Mouse (Mus musculus) retina, adult 2 months (tissue): ENCODE data around the gene Eif2ak3.

Experiments used
- DNase-seq: peaks from one replicate; pipeline ENCODE4 v3.0.0-alpha.2; 2012; ENCODE audit warnings: low read depth, low spot score

The Eif2ak3 gene

GRCm38 (mm10) chr6:70903689-70904088, 59.4 kb downstream of the Eif2ak3 start:
- DNase-seq, result no peak

- DNase-seq, result no peak
Observed at GRCm38 (mm10) chr6:70909572-70909971, 65.3 kb downstream of the Eif2ak3 start.

GRCm38 (mm10) chr6:70910285-70910684, 66.0 kb downstream of the Eif2ak3 start:
- no peak for DNase-seq

GRCm38 (mm10) chr6:70911668-70912395, 67.5 kb downstream of the Eif2ak3 start:
- no peak for DNase-seq

GRCm38 (mm10) chr6:70912396-70912765, 68.1 kb downstream of the Eif2ak3 start:
- DNase-seq, result no peak

GRCm38 (mm10) chr6:70918827-70919226, 74.5 kb downstream of the Eif2ak3 start, which contains the start of gene Tex37:
Tex37 (minus strand) TSS chr6:70918927.
- DNase-seq, result no peak

- peak; percentile 49 for DNase-seq
Observed at GRCm38 (mm10) chr6:70921274-70922074, 77.2 kb downstream of the Eif2ak3 start.

GRCm38 (mm10) chr6:70931801-70932200, 87.5 kb downstream of the Eif2ak3 start:
- DNase-seq, result no peak

GRCm38 (mm10) chr6:70953274-70953673, 109.0 kb downstream of the Eif2ak3 start:
- DNase-seq, result no peak

- no peak for DNase-seq
Observed at GRCm38 (mm10) chr6:70954040-70954439, 109.7 kb downstream of the Eif2ak3 start.
